Mouse (Mus musculus): ENCODE results near the gene Pus10.
A peak's percentile ranks its signal among the peaks of the same experiment; 100 is the strongest.

- TF ChIP-seq CTCF (IDR thresholded peaks at IDR 0.05; ENCODE audit: borderline replicate concordance, insufficient read depth, low read length) (no peak), POLR2A (IDR thresholded peaks at IDR 0.05; ENCODE audit: low read depth, low read length) (peak; percentile 73)
These were observed 32.3 kb upstream of the Pus10 start, which contains the start of gene 0610010F05Rik for GRCm38 (mm10) chr11:23632945-23633878.

Data from embryonic fibroblast, embryonic 13.5 days (primary cell).